Mouse (Mus musculus): ENCODE results near the gene Aim2. TPM values are rescaled to one million over a fixed set of nuclear protein-coding genes. Genes with fewer than 3 reads are reported as not detected.

The Aim2 gene
- polyA plus RNA-seq, 1 experiment = not detected

- TF ChIP-seq GATA1 (IDR thresholded peaks at IDR 0.05; ENCODE audit: low read length) = no peak
Observed at GRCm38 (mm10) chr1:173414631-173415030, 64.0 kb downstream of the Aim2 start.

DNA sequence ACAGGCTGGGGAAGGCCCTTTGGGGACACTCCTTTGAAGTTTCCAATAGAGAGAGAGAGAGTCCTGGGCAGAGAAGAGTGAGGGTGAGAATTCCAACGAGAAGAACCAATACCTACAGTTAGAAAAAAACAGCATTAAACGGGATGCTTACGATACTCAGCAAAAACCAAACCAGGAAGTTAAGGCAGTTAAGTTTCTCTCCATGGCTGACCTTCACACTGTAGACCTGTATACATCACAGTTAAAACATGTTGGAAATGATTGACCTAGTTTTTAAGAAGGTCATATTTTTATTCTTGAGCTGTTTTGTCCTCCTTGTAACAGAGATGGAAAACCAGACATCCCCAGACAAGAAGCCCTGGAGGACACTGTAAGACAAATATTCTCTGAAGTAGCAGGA, 67.8 kb downstream of the Aim2 start:
- TF ChIP-seq GATA1 (IDR thresholded peaks at IDR 0.05; ENCODE audit: low read length) = no peak

GRCm38 (mm10) chr1:173418936-173419621, 68.4 kb downstream of the Aim2 start:
- no peak for TF ChIP-seq GATA1 (IDR thresholded peaks at IDR 0.05; ENCODE audit: low read length)

DNA sequence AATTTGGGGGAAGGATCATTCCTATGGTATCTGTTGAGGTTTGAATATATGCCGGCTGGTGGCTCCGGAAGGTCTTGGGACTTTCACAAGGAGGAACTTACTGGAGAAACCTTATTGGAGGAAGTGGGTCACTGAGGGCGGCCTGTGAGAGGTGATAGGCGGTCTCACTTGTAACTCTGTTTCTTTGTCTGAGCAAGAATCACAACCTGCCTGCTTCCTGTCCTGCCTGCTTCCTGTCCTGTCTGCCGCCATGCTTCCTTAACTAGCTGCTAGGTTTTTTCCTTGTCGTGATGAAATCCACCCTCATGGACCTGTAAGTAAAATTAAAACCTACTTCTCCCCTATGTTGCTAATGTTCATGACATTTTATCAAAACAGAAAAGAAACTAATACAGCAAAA, 69.7 kb downstream of the Aim2 start:
- TF ChIP-seq GATA1 (IDR thresholded peaks at IDR 0.05; ENCODE audit: low read length) = no peak

DNA sequence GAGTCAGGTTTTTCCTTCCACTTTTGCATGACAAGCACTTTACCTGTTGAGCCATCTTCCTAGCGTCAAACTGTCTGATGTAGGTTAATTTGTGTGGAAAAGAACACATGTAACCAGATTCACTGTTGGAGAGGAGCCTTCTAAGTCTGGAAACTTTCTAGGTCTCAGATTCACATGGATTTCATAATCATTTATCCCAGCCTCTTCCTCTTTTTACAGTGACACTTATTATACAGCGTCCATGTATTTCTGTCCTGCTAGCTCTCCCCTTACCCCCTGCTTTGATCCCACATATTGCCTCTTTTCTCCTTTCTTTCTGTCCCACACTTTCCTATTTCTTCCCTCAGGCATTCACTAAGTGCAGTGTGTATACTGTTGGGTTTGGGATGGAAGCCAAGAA, 75.7 kb downstream of the Aim2 start:
- no peak for TF ChIP-seq GATA1 (IDR thresholded peaks at IDR 0.05; ENCODE audit: low read length)

GRCm38 (mm10) chr1:173427385-173427784, 76.7 kb downstream of the Aim2 start:
- TF ChIP-seq GATA1 (IDR thresholded peaks at IDR 0.05; ENCODE audit: low read length) = no peak

GRCm38 (mm10) chr1:173429995-173430699, 79.5 kb downstream of the Aim2 start:
- no peak for TF ChIP-seq GATA1 (IDR thresholded peaks at IDR 0.05; ENCODE audit: low read length)

DNA sequence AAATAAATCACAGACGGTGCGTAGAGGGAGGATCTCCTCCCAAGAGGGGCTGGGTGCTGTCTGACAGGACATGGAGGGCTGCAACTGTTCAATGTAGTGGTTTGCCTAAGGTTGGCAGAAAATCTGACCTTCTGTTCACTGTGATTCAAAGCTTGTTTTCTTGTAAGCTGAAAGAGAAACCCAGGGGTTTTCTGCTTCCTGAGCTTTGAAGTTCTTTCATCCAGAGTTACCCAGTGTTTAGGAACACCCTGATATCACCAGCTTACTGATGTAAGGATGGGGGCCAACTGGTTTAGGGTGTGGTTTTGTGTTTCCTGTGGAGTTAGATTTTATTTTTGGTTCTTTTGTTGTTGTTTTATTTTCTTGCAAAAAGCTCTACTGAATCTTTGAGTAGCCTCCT, 81.7 kb downstream of the Aim2 start:
- no peak for TF ChIP-seq GATA1 (IDR thresholded peaks at IDR 0.05; ENCODE audit: low read length)

DNA sequence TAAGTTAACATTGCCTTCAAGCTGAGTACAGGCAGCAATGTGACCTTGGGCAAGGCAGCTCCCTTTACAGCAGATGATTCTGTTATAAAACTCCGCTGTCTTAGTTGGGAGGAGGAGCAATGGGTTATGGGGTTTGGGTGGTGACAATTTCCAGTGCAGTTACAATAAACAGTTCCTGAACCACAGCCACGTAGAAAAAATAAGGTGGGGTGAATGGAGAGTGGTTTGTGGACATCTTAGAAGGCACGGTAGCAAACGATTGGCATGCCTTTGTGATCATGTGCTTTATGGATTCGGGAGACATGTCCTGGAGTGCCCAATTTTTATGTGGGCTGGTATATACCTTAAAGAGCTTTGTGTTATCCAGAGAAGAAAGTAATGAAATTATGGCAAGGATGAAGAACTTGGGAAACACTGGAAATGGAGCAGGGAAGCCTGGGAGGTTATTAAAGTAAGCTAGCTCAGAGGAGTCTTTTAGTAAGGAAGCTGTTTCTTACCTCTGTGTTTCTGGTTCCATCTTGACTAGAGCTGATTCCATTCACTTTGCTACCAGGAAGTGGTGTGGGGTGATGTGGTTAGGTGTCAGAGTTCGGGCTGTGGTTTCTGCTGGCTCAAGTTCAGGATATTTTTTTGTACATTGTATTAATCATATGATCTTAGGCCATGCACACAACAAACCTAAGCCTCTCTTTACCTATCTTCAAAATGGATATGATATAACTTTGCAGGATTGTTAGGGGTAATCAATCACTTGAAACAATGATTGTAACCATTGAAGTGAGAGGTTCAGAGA, 86.7 kb downstream of the Aim2 start:
- TF ChIP-seq GATA1 (IDR thresholded peaks at IDR 0.05; ENCODE audit: low read length) = no peak

- TF ChIP-seq GATA1 (IDR thresholded peaks at IDR 0.05; ENCODE audit: low read length) = no peak
Observed at GRCm38 (mm10) chr1:173440681-173441080, 90.0 kb downstream of the Aim2 start.

- TF ChIP-seq GATA1 (IDR thresholded peaks at IDR 0.05; ENCODE audit: low read length) = no peak
Observed at GRCm38 (mm10) chr1:173441210-173441609, 90.5 kb downstream of the Aim2 start.

DNA sequence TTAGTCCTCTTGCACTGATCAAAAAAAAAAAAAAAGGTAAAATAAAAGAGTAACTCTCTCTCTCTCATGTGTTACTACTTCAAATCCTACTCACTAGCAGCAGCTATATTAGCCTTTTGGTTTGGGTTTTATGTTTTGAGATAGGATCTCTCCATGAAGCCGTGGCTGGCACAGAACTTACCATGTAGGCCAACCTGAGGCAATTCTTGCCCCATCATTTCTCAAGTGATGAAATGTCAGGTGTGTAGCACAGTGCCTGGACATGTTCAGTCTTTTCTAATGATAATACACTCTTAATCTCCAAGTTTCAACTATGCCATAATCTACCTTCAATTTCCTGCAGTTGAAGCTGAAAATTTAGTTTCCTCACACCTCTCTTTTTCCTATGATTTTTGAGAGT, 92.4 kb downstream of the Aim2 start:
- TF ChIP-seq GATA1 (IDR thresholded peaks at IDR 0.05; ENCODE audit: low read length) = no peak

DNA sequence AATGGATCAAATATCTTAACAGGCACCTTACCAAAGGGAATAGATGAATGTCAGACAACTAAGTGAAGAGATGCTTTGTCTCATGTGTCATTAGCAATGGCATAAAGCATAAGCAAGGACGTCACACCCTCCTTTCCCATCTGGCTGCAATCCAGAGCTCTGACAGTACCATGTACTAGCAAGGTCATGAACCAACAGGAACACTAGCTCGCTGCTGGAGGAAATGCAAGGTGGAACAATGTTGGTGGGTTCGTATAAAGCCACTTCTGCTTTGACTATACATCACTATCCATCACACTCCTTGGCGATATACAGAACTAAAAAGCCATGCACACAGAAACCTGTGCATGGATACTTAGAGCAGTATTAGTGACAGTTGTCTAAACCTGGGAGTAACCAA, 96.4 kb downstream of the Aim2 start:
- TF ChIP-seq GATA1 (IDR thresholded peaks at IDR 0.05; ENCODE audit: low read length) = no peak

DNA sequence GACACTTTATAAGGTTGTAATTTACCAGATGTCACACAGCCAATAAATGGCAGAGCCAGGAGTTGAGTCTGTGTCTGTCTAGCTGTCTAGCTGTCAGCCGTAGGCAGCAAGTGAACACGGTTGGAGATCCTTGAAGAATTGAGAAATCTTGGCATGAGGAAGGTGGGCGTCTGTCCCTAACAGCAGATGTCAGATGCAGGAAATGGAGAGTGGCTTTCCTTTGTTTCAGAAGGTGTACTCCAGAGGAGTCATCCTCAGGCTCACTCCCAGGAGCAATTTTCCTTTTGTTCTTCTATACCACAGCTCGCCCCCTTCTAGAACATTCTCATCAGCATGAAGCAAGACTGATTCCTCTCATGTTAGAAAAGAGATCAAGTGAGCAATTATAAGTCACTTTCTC, 99.9 kb downstream of the Aim2 start:
- no peak for TF ChIP-seq GATA1 (IDR thresholded peaks at IDR 0.05; ENCODE audit: low read length)

GRCm38 (mm10) chr1:173451665-173452064, 101.0 kb downstream of the Aim2 start:
- no peak for TF ChIP-seq GATA1 (IDR thresholded peaks at IDR 0.05; ENCODE audit: low read length)

DNA sequence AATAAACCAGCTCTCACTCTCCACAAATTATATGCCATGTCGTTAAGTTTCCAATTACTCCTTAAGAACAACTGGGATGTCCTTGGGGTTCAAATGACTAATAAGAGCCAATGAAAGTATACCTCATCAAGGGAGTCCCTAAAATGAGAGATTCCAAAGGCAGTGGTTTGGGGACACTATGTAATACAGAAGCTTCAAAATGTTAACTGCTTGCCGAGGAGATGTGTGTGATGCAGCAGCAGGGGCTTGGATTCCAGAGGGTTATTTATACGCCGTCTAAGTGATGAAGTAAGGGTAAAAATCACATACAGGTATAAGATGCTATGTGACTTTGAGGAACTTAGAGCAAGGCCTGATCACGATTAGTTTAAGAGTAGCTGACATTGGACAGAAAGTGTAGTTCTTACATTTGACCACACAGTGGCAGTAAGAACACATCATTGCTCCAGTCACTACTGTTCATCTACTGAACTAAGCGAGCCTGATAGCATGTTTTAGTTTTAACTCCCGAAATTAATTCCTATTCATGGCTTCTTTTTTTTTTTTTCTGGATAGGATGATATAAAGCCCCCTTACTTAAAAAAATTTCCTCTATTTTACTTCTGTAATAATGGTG, 105.6 kb downstream of the Aim2 start:
- TF ChIP-seq GATA1 (IDR thresholded peaks at IDR 0.05; ENCODE audit: low read length) = no peak

Measured in G1E-ER4 (cell line).